Mouse (Mus musculus): ENCODE data around the gene Cntln. TPM values are rescaled to one million over a fixed set of nuclear protein-coding genes. Genes with fewer than 3 reads are reported as not detected.

Gene Cntln
- total RNA-seq (2023): 5.2 and 7.1 TPM in 2 replicates

GRCm38 (mm10) chr4:84884111-84884538 is at the start of gene Cntln:
Gene Cntln (plus strand): TSS chr4:84884309.

Other genes starting within 250 kb of the Cntln start
- gene Bnc2, start 209.0 kb upstream of the Cntln start, total RNA-seq (2023): not detected in 2 replicates

Measured in neutrophil, adult 65 days (primary cell).